25 mouse cellular contexts compared by ENCODE assay signal in genomic region chr9:48713779-48714178, GRCm38 (mm10).
"Had no signal": no experiment of that assay in that cellular context is flagged by ENCODE, and none has a peak within 500 bp of the region (broad histone marks: within the 10 kb centered on the region; RNA-seq: fewer than 3 reads in every experiment).

No protein-coding gene starts in this region.

- DNase-seq: forebrain, postnatal 0 days; gastrocnemius, postnatal 14 days; gastrocnemius, postnatal 36 days; heart, adult 18-20 months; heart, postnatal 10 days; heart, postnatal 36 days; kidney, adult 11 months; kidney, adult 2 months; kidney, adult 9 months; kidney, postnatal 14 days; kidney, postnatal 36 days; layer of hippocampus, postnatal 36 days; left cerebral cortex, postnatal 4 days had no signal

- H3K4me2 ChIP-seq: heart, embryonic 12.5 days; hindbrain, embryonic 12.5 days; hindbrain, embryonic 14.5 days; kidney, embryonic 15.5 days; limb, embryonic 13.5 days; limb, embryonic 15.5 days; liver, embryonic 11.5 days had no signal

- ATAC-seq: forebrain, postnatal 0 days; hindbrain, embryonic 16.5 days; intestine, embryonic 16.5 days had no signal

- H3K9me3 ChIP-seq: heart, embryonic 10.5 days; heart, embryonic 12.5 days; hindbrain, embryonic 12.5 days; kidney, embryonic 15.5 days; limb, embryonic 13.5 days; limb, embryonic 15.5 days had no signal

- H3K27me3 ChIP-seq: heart, embryonic 12.5 days; hindbrain, embryonic 12.5 days had no signal

- H3K4me3 ChIP-seq: heart, embryonic 10.5 days; heart, embryonic 12.5 days; hindbrain, embryonic 12.5 days; kidney, embryonic 15.5 days; limb, embryonic 13.5 days; limb, embryonic 15.5 days had no signal

- H3K9ac ChIP-seq: forebrain, postnatal 0 days; heart, embryonic 12.5 days; hindbrain, embryonic 12.5 days; hindbrain, embryonic 14.5 days; kidney, embryonic 15.5 days; limb, embryonic 13.5 days; limb, embryonic 15.5 days; liver, embryonic 14.5 days had no signal

- H3K36me3 ChIP-seq: heart, embryonic 10.5 days; heart, embryonic 12.5 days; kidney, embryonic 15.5 days; limb, embryonic 13.5 days; limb, embryonic 15.5 days had no signal

- H3K27ac ChIP-seq: heart, embryonic 10.5 days; hindbrain, embryonic 12.5 days; hindbrain, embryonic 14.5 days; kidney, embryonic 15.5 days; kidney, postnatal 0 days; limb, embryonic 13.5 days; limb, embryonic 15.5 days; liver, embryonic 14.5 days had no signal
